Mouse (Mus musculus) heart, embryonic 16.5 days (tissue): ENCODE measurements around the gene Nbea. TPM values are rescaled to one million over a fixed set of nuclear protein-coding genes. Genes with fewer than 3 reads are reported as not detected.

Source experiments
- ATAC-seq: fragments of 200-750 bp; cut with Nextera tagmentation; replicated peaks from 2 replicates; pipeline ENCODE4 v1.8.0; 2017; ENCODE audit warnings: moderate number of reproducible peaks; ENCODE audit not compliant: insufficient read depth, low FRiP score; ENCODE audit errors: extremely low read depth
- H3K27ac ChIP-seq: fragments of 300-500 bp; sonication (generic); 2 replicates; pipeline ENCODE4 v1.5.1; 2014; ENCODE audit warnings: mild to moderate bottlenecking, low read length, control low read depth, moderate library complexity
- H3K27me3 ChIP-seq: fragments of 300-500 bp; sonication (generic); 2 replicates; pipeline ENCODE4 v1.6.1; 2014; ENCODE audit warnings: low read length, mixed read lengths; ENCODE audit not compliant: control insufficient read depth, insufficient read depth
- H3K36me3 ChIP-seq: fragments of 300-500 bp; sonication (generic); 2 replicates; pipeline ENCODE4 v1.6.1; 2014; ENCODE audit not compliant: control insufficient read depth, insufficient read depth
- H3K4me1 ChIP-seq: fragments of 300-500 bp; sonication (generic); 2 replicates; pipeline ENCODE4 v1.6.1; 2014; ENCODE audit warnings: low read length, mixed read lengths; ENCODE audit not compliant: control insufficient read depth, insufficient read depth
- H3K4me2 ChIP-seq: fragments of 300-500 bp; sonication (generic); 2 replicates; pipeline ENCODE4 v1.6.1; 2014; ENCODE audit warnings: low read depth, mild to moderate bottlenecking, control low read depth, low read length
- H3K4me3 ChIP-seq: fragments of 300-500 bp; sonication (generic); 2 replicates; pipeline ENCODE4 v1.5.1; 2014; ENCODE audit warnings: mild to moderate bottlenecking, control low read depth, low read length
- H3K9ac ChIP-seq: fragments of 300-500 bp; sonication (generic); 2 replicates; pipeline ENCODE4 v1.6.1; 2014; ENCODE audit warnings: low read length, control low read depth
- H3K9me3 ChIP-seq: fragments of 300-500 bp; sonication (generic); replicated peaks from 2 replicates; pipeline ENCODE4 v1.6.1; 2016; ENCODE audit warnings: low read length; ENCODE audit not compliant: control insufficient read depth
- WGBS: fragments of 180-500 bp; shearing (Covaris S2); extraction: QIAGEN DNeasy Blood & Tissue Kit; methylation state at CpG from one replicate; pipeline ENCODE4 v1.1.7; 2014; 5-methylcytosine and 5-hydroxymethylcytosine counted together
- polyA plus RNA-seq: library from polyadenylated mRNA; unstranded; fragments of >200 nt; fragmentation: Nextera tagmentation; extraction: Ambion mirVana; gene quantifications from 2 replicates; pipeline ENCODE4 v1.2.1, GENCODE M21; 2015

The Nbea gene
- polyA plus RNA-seq, 1 experiment from 2014 or later, result 7.0 TPM

- peaks cover 43% of the 10 kb centered on the region for H3K27me3 ChIP-seq
- 64% methylated on average over 3 of the region's 3 CpGs for WGBS
- ATAC-seq, result no peak
Measured at GRCm38 (mm10) chr3:55785981-55786725, 397.3 kb downstream of the Nbea start.

GRCm38 (mm10) chr3:55785266-55785980 is 398.1 kb downstream of the Nbea start:
- H3K36me3 ChIP-seq, result no peaks in the 10 kb centered on the region
- no peak overlapping the region for H3K27ac ChIP-seq
- no peak overlapping the region for H3K4me2 ChIP-seq
- H3K9me3 ChIP-seq, result no peaks in the 10 kb centered on the region
- H3K4me3 ChIP-seq, result no peak overlapping the region
- ATAC-seq, result no peak
- H3K9ac ChIP-seq, result no peak overlapping the region
- WGBS, result 85% methylated on average over 4 of the region's 4 CpGs
- peaks cover 7% of the 10 kb centered on the region for H3K4me1 ChIP-seq
- peaks cover 47% of the 10 kb centered on the region for H3K27me3 ChIP-seq

More at GRCm38 (mm10) chr3:55785981-55786725, 397.3 kb downstream of the Nbea start:
- Histone ChIP-seq H3K4me3 (no peak overlapping the region), H3K27ac (no peak overlapping the region), H3K36me3 (no peaks in the 10 kb centered on the region), H3K9me3 (no peaks in the 10 kb centered on the region), H3K4me2 (no peak overlapping the region), H3K9ac (no peak overlapping the region), H3K4me1 (peaks cover 5% of the 10 kb centered on the region)

- no peak overlapping the region for H3K27ac ChIP-seq
- ATAC-seq, result no peak
- H3K27me3 ChIP-seq, result peaks cover 52% of the 10 kb centered on the region
- no peak overlapping the region for H3K9ac ChIP-seq
- peaks cover 10% of the 10 kb centered on the region for H3K4me1 ChIP-seq
- H3K36me3 ChIP-seq, result no peaks in the 10 kb centered on the region
- H3K4me2 ChIP-seq, result peak overlapping the region; percentile 63
- 38% methylated on average over 7 of the region's 7 CpGs for WGBS
- no peaks in the 10 kb centered on the region for H3K9me3 ChIP-seq
- peak overlapping the region; percentile 49; the same call in 1 of the 2 replicates for H3K4me3 ChIP-seq
Measured at GRCm38 (mm10) chr3:55784101-55784500, 399.4 kb downstream of the Nbea start.

GRCm38 (mm10) chr3:55783171-55784081 is 400.1 kb downstream of the Nbea start:
- Histone ChIP-seq H3K27ac (no peak overlapping the region), H3K9ac (no peak overlapping the region), H3K9me3 (no peaks in the 10 kb centered on the region), H3K4me3 (peak overlapping the region; percentile 49), H3K4me2 (peak overlapping the region; percentile 63), H3K36me3 (no peaks in the 10 kb centered on the region), H3K4me1 (peaks cover 10% of the 10 kb centered on the region), H3K27me3 (peaks cover 53% of the 10 kb centered on the region)
- WGBS, result 24% methylated on average over 45 of the region's 45 CpGs
- no peak for ATAC-seq

GRCm38 (mm10) chr3:55782771-55783170 is 400.7 kb downstream of the Nbea start:
- no peak overlapping the region for H3K27ac ChIP-seq
- 0 out of 2 replicates have a peak overlapping the region, but pooled peaks have one; percentile 9 for H3K9ac ChIP-seq
- WGBS, result 17% methylated on average over 22 of the region's 22 CpGs
- peak overlapping the region; percentile 63 for H3K4me2 ChIP-seq
- H3K27me3 ChIP-seq, result peaks cover 53% of the 10 kb centered on the region
- no peak for ATAC-seq
- no peaks in the 10 kb centered on the region for H3K36me3 ChIP-seq
- peaks cover 8% of the 10 kb centered on the region for H3K4me1 ChIP-seq
- peak overlapping the region; percentile 49 for H3K4me3 ChIP-seq
- no peaks in the 10 kb centered on the region for H3K9me3 ChIP-seq

- Histone ChIP-seq H3K4me3 (peak within 1 kb of the TSS; percentile 49), H3K9me3 (no peaks in the 10 kb centered on the region), H3K4me1 (peaks cover 5% of the 10 kb centered on the region), H3K36me3 (no peaks in the 10 kb centered on the region), H3K27me3 (peaks cover 52% of the 10 kb centered on the region), H3K27ac (no peak within 1 kb of the TSS), H3K9ac (0 out of 2 replicates have a peak within 1 kb of the TSS, but pooled peaks have one; percentile 9), H3K4me2 (peak within 1 kb of the TSS; percentile 63)
- 19% methylated on average over 16 of the region's 16 CpGs for WGBS
- ATAC-seq, result no peak
Measured at GRCm38 (mm10) chr3:55782056-55782687, 401.3 kb downstream of the Nbea start, which contains the start of gene Mab21l1. TSS of gene Mab21l1 (plus strand) at chr3:55782510.

- H3K4me2 ChIP-seq, result no peak overlapping the region
- ATAC-seq, result no peak
Measured at GRCm38 (mm10) chr3:55781429-55782055, 402.0 kb downstream of the Nbea start.

More at GRCm38 (mm10) chr3:55781429-55782055, 402.0 kb downstream of the Nbea start:
- Histone ChIP-seq H3K9me3 (no peaks in the 10 kb centered on the region), H3K4me3 (no peak overlapping the region), H3K27ac (no peak overlapping the region), H3K9ac (no peak overlapping the region), H3K4me1 (peaks cover 5% of the 10 kb centered on the region), H3K36me3 (no peaks in the 10 kb centered on the region), H3K27me3 (peaks cover 45% of the 10 kb centered on the region)
- WGBS, result 54% methylated on average over 5 of the region's 5 CpGs
